Mouse (Mus musculus) limb, embryonic 13.5 days (tissue): ENCODE measurements around the gene Hat1. TPM values are rescaled to one million over a fixed set of nuclear protein-coding genes. Genes with fewer than 3 reads are reported as not detected.

ENCODE experiments used
- ATAC-seq: fragments of 200-750 bp; cut with Nextera tagmentation; 2 replicates; pipeline ENCODE4 v1.8.0; 2017; ENCODE audit warnings: low read depth, moderate number of reproducible peaks, moderate TSS enrichment; ENCODE audit not compliant: low FRiP score
- H3K27ac ChIP-seq: fragments of 300-500 bp; sonication (generic); 2 replicates; pipeline ENCODE4 v1.5.1; 2015; ENCODE audit warnings: inconsistent platforms, mild to moderate bottlenecking, moderate library complexity
- H3K27me3 ChIP-seq: fragments of 300-500 bp; sonication (generic); 2 replicates; pipeline ENCODE4 v1.6.1; 2015; ENCODE audit warnings: mild to moderate bottlenecking, inconsistent platforms
- H3K36me3 ChIP-seq: fragments of 300-500 bp; sonication (generic); 2 replicates; pipeline ENCODE4 v1.6.1; 2015; ENCODE audit warnings: inconsistent platforms, mild to moderate bottlenecking, moderate library complexity
- H3K4me1 ChIP-seq: fragments of 300-500 bp; sonication (generic); 2 replicates; pipeline ENCODE4 v1.6.1; 2015; ENCODE audit warnings: inconsistent platforms
- H3K4me2 ChIP-seq: fragments of 300-500 bp; sonication (generic); replicated peaks from 2 replicates; pipeline ENCODE4 v1.6.1; 2015; ENCODE audit warnings: inconsistent platforms, mild to moderate bottlenecking, moderate library complexity
- H3K4me3 ChIP-seq: fragments of 300-500 bp; sonication (generic); 2 replicates; pipeline ENCODE4 v1.5.1; 2015; ENCODE audit warnings: moderate library complexity, mild to moderate bottlenecking, inconsistent platforms
- H3K9ac ChIP-seq: fragments of 300-500 bp; sonication (generic); 2 replicates; pipeline ENCODE4 v1.6.1; 2015; ENCODE audit warnings: mild to moderate bottlenecking, inconsistent platforms
- H3K9me3 ChIP-seq: fragments of 300-500 bp; sonication (generic); 2 replicates; pipeline ENCODE4 v1.6.1; 2016; ENCODE audit warnings: inconsistent platforms
- WGBS: fragments of 180-500 bp; shearing (Covaris S2); methylation state at CpG from one replicate; pipeline ENCODE4 v1.1.7; 2015; 5-methylcytosine and 5-hydroxymethylcytosine counted together
- polyA plus RNA-seq: library from polyadenylated mRNA; unstranded; fragments of >200 nt; fragmentation: Nextera tagmentation; extraction: Ambion mirVana; gene quantifications from 2 replicates; pipeline ENCODE4 v1.2.1, GENCODE M21; 2015

Hat1 gene
- polyA plus RNA-seq, 1 experiment from 2014 or later, result 122 TPM

GRCm38 (mm10) chr2:71387766-71388165, 992 bp upstream of the Hat1 start:
- Histone ChIP-seq H3K4me2 (no peak overlapping the region), H3K27ac (no peak overlapping the region), H3K9me3 (no peaks in the 10 kb centered on the region), H3K36me3 (peaks cover 16% of the 10 kb centered on the region), H3K4me3 (no peak overlapping the region), H3K27me3 (no peaks in the 10 kb centered on the region), H3K4me1 (peaks cover 10% of the 10 kb centered on the region), H3K9ac (no peak overlapping the region)
- ATAC-seq, result no peak
- WGBS, result 83% methylated on average over 6 of the region's 6 CpGs

GRCm38 (mm10) chr2:71389864-71390263, 1.1 kb downstream of the Hat1 start:
- H3K27me3 ChIP-seq, result no peaks in the 10 kb centered on the region
- peaks cover 25% of the 10 kb centered on the region for H3K36me3 ChIP-seq
- H3K9ac ChIP-seq, result peak overlapping the region; percentile 92
- H3K4me1 ChIP-seq, result peaks cover 10% of the 10 kb centered on the region
- peak overlapping the region; percentile 90 for H3K4me3 ChIP-seq
- no peak overlapping the region for H3K27ac ChIP-seq
- no peak for ATAC-seq
- no peaks in the 10 kb centered on the region for H3K9me3 ChIP-seq
- WGBS, result 60% methylated on average over 9 of the region's 9 CpGs
- peak overlapping the region; percentile 81 for H3K4me2 ChIP-seq

DNA sequence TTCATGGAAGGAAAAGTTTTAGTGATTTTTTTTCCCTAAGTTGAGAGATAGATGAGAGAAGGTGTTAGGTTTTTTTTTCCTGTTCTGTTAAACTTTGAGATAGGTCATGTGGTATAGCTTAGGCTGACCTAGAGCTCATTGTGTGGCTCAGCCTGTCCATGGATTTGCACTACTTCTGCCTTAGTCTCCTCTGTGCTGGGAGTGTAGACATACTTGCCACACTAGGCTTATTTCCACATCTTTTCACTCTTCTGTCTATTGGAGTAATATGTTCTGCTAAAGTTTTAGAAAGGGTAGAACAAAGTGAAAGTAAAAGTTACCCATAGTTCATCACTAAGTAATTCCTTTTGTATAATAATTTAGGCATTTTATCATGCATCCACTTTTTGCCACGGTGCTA, 16.9 kb downstream of the Hat1 start:
- Histone ChIP-seq H3K4me1 (no peaks in the 10 kb centered on the region), H3K27me3 (no peaks in the 10 kb centered on the region), H3K27ac (no peak overlapping the region), H3K4me3 (no peak overlapping the region), H3K4me2 (no peak overlapping the region), H3K9ac (no peak overlapping the region), H3K9me3 (no peaks in the 10 kb centered on the region), H3K36me3 (peaks cover 46% of the 10 kb centered on the region)
- ATAC-seq, result no peak
- 94% methylated on average over 1 of the region's 1 CpGs for WGBS

DNA sequence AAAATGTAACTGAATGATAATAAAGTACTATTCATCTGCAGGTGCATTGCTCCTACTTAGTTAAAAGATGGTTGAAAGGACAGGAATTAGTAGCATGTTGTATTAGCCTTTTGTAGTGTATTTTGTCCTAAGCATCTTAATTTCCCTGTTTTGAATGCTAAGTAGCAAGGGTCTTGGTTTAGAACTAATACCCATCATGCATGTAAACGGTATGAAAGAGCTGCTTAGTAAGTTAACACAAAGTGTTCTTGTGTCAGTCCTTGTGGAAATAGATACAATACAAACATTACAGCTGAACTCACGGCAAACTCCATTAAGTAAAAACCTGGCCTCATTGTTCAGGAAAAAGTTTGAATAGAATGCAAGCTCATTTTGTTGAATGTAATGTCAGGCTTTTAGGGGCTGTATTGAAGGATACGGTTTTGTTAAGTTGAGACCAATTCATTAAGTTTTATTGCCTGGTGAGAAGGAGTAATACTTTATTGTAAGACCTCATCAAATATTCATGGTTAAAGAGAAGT, 30.1 kb downstream of the Hat1 start:
- WGBS, result 58% methylated on average over 3 of the region's 3 CpGs
- peaks cover 37% of the 10 kb centered on the region for H3K36me3 ChIP-seq
- H3K9me3 ChIP-seq, result no peaks in the 10 kb centered on the region
- no peak for ATAC-seq
- no peak overlapping the region for H3K27ac ChIP-seq
- H3K9ac ChIP-seq, result no peak overlapping the region
- H3K4me3 ChIP-seq, result no peak overlapping the region
- H3K4me1 ChIP-seq, result no peaks in the 10 kb centered on the region
- no peak overlapping the region for H3K4me2 ChIP-seq
- no peaks in the 10 kb centered on the region for H3K27me3 ChIP-seq

DNA sequence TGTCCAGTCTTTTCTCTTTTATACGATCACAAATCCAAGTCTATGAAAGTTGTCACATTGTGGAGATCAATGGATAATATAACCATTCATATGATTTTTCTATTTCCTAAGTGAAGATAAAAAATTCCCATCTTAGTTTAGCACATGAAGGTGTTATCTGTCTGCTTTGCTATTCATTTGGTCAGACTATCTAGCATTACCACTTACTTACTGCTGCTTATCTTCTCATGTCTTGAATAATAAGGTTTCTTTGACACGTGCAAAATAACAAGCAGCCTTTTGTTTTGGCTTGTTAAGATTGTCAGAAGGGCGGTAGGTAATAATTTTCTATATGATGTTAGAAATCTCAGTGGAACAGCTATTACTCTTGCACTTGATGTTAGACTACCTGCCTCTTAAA, 30.6 kb downstream of the Hat1 start:
- Histone ChIP-seq H3K36me3 (peaks cover 38% of the 10 kb centered on the region), H3K9me3 (no peaks in the 10 kb centered on the region), H3K4me1 (no peaks in the 10 kb centered on the region), H3K4me2 (no peak overlapping the region), H3K9ac (no peak overlapping the region), H3K27ac (no peak overlapping the region), H3K27me3 (no peaks in the 10 kb centered on the region), H3K4me3 (no peak overlapping the region)
- no peak for ATAC-seq
- 83% methylated on average over 3 of the region's 3 CpGs for WGBS

GRCm38 (mm10) chr2:71420895-71421425, 32.2 kb downstream of the Hat1 start:
- H3K9ac ChIP-seq, result no peak overlapping the region
- no peaks in the 10 kb centered on the region for H3K27me3 ChIP-seq
- H3K4me1 ChIP-seq, result no peaks in the 10 kb centered on the region
- peaks cover 36% of the 10 kb centered on the region for H3K36me3 ChIP-seq
- no peak overlapping the region for H3K27ac ChIP-seq
- no peak for ATAC-seq
- H3K9me3 ChIP-seq, result no peaks in the 10 kb centered on the region
- no peak overlapping the region for H3K4me3 ChIP-seq
- 89% methylated on average over 9 of the region's 9 CpGs for WGBS
- no peak overlapping the region for H3K4me2 ChIP-seq

GRCm38 (mm10) chr2:71424545-71424944, 35.8 kb downstream of the Hat1 start:
- H3K36me3 ChIP-seq, result peaks cover 55% of the 10 kb centered on the region
- ATAC-seq, result no peak

DNA sequence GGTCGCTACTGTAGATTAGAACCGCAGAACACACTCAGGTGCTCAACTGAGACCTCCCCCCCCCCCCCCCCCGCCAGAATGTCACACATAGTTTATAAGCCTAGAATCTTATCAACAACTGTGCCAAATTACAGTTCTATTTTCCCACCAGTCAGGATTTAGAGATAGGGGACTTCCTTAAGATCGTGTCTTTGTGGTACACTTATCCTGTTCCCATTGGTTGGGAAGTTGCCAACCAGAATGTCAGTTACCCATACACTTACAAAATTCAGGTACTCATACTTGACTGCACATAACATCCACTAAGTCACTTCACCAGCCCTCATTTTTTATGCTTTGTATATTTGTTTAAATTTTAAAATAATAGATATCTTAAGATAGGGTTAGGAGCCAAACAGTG, 46.7 kb downstream of the Hat1 start:
- H3K4me2 ChIP-seq, result no peak overlapping the region
- peaks cover 73% of the 10 kb centered on the region for H3K36me3 ChIP-seq
- 81% methylated on average over 4 of the region's 4 CpGs for WGBS
- no peaks in the 10 kb centered on the region for H3K27me3 ChIP-seq
- no peak overlapping the region for H3K9ac ChIP-seq
- no peak overlapping the region for H3K27ac ChIP-seq
- no peak for ATAC-seq
- H3K9me3 ChIP-seq, result no peaks in the 10 kb centered on the region
- H3K4me3 ChIP-seq, result no peak overlapping the region
- no peaks in the 10 kb centered on the region for H3K4me1 ChIP-seq

More at GRCm38 (mm10) chr2:71424545-71424944, 35.8 kb downstream of the Hat1 start:
- 85% methylated on average over 4 of the region's 4 CpGs for WGBS
- no peaks in the 10 kb centered on the region for H3K9me3 ChIP-seq
- no peak overlapping the region for H3K4me2 ChIP-seq
- H3K27ac ChIP-seq, result no peak overlapping the region
- no peaks in the 10 kb centered on the region for H3K4me1 ChIP-seq
- H3K27me3 ChIP-seq, result no peaks in the 10 kb centered on the region
- no peak overlapping the region for H3K9ac ChIP-seq
- H3K4me3 ChIP-seq, result no peak overlapping the region

- Histone ChIP-seq H3K4me3 (no peak overlapping the region), H3K27ac (no peak overlapping the region), H3K27me3 (peaks cover 8% of the 10 kb centered on the region), H3K36me3 (peaks cover 32% of the 10 kb centered on the region), H3K4me1 (no peaks in the 10 kb centered on the region), H3K4me2 (no peak overlapping the region), H3K9ac (no peak overlapping the region), H3K9me3 (no peaks in the 10 kb centered on the region)
- no peak for ATAC-seq
- WGBS, result 25% methylated on average over 2 of the region's 2 CpGs
These were observed 54.6 kb downstream of the Hat1 start for GRCm38 (mm10) chr2:71443376-71443775.

DNA sequence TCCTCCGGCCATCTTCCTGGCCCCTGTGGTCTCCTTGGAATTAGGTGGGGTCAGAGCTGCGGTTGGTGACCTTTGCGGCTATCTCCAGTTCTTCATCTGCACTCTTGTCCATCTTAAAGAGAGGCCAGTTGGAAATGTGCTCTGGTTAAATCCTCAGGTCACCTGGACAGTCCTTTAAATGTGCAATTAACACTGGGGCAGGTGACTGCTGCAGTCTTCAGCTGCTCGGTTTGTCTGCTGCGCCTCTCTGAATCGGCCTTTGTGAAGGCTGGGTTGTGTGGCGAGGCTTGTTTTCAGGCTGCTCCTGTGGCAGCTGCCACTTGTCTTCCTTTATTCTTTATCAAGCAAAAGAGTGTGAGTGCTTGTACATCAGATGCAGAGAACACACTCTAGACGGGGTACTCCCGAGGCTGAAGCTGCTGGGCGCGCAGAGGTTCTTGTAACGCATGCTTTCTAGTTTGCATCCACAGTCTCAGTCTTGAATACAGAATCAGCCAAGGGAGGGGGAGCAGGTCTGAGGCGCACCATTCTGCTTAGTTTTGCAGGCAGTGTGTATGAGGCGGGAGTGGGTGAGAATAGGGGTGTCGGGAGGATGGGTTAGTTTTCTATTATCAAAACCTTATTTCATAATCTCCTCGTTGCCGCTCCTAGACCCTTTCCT, 56.9 kb downstream of the Hat1 start:
- Histone ChIP-seq H3K27me3 (peaks cover 9% of the 10 kb centered on the region), H3K9me3 (no peaks in the 10 kb centered on the region), H3K9ac (no peak overlapping the region), H3K36me3 (peaks cover 16% of the 10 kb centered on the region), H3K4me3 (no peak overlapping the region), H3K27ac (no peak overlapping the region), H3K4me1 (no peaks in the 10 kb centered on the region), H3K4me2 (no peak overlapping the region)
- ATAC-seq, result no peak
- WGBS, result 63% methylated on average over 17 of the region's 17 CpGs

DNA sequence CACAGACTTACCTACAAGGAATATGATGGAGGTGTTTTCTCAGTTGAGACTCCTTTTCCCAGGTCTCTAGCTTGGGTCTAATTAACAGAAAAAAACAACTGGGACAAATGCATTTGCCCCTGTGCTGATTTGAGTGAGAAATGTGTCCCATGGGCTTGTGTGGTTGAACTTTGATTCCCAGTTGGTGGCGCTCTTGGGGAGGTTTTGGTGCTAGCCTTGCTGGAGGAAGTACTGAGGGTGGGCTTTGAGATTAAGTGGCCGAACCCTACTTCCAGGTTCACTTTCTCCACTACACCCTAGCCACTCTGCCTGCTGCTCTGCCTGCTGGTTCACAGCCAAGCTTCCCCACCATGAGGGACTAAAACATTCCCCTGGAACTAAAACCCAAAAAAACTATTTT, 60.8 kb downstream of the Hat1 start:
- no peak overlapping the region for H3K4me3 ChIP-seq
- H3K4me2 ChIP-seq, result no peak overlapping the region
- WGBS, result 5% methylated on average over 2 of the region's 2 CpGs
- H3K27ac ChIP-seq, result no peak overlapping the region
- no peak overlapping the region for H3K9ac ChIP-seq
- no peaks in the 10 kb centered on the region for H3K9me3 ChIP-seq
- ATAC-seq, result no peak
- 0 out of 2 replicates have a peak, but pooled peaks cover 4% of the 10 kb centered on the region for H3K4me1 ChIP-seq
- H3K27me3 ChIP-seq, result peaks cover 9% of the 10 kb centered on the region
- H3K36me3 ChIP-seq, result no peaks in the 10 kb centered on the region

- Histone ChIP-seq H3K36me3 (no peaks in the 10 kb centered on the region), H3K4me1 (0 out of 2 replicates have a peak, but pooled peaks cover 4% of the 10 kb centered on the region), H3K9me3 (no peaks in the 10 kb centered on the region), H3K27ac (no peak overlapping the region), H3K27me3 (peaks cover 4% of the 10 kb centered on the region; the same call in 1 of the 2 replicates), H3K4me3 (no peak overlapping the region), H3K9ac (no peak overlapping the region), H3K4me2 (no peak overlapping the region)
- no peak for ATAC-seq
- 74% methylated on average over 5 of the region's 5 CpGs for WGBS
These were observed 63.0 kb downstream of the Hat1 start for GRCm38 (mm10) chr2:71451761-71452160.
